Mouse (Mus musculus): ENCODE measurements around the gene Dvl1. TPM values are rescaled to one million over a fixed set of nuclear protein-coding genes. Genes with fewer than 3 reads are reported as not detected.
A peak's percentile ranks its signal among the peaks of the same experiment; 100 is the strongest.

The Dvl1 gene
- polyA plus RNA-seq, 1 experiment: 89.0 TPM

DNA sequence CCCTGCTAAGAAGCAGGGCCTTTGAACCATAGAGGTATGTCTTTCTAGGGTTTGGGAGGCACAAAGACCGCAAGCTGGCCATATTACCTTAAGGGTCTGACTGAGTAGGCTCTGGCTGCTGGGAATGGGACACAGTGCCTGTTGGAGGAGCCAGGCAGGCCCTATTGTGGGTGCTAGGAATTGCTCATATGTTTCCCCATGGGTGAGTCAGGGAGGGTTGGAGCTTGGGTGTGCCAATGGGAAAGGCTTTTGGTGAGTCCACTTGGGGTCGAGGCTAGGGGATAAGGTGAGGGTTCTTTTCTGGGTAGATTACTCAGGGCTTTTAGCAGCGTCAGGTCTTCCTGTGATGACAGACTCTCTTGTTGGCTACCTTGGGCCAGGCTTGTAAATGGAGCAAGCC, 4.2 kb downstream of the Dvl1 start:
- no peak for TF ChIP-seq GATA1 (IDR thresholded peaks at IDR 0.05; ENCODE audit: low read length)

- TF ChIP-seq GATA1 (IDR thresholded peaks at IDR 0.05; ENCODE audit: low read length): no peak
These were observed 4.8 kb downstream of the Dvl1 start for GRCm38 (mm10) chr4:155851951-155852411.

DNA sequence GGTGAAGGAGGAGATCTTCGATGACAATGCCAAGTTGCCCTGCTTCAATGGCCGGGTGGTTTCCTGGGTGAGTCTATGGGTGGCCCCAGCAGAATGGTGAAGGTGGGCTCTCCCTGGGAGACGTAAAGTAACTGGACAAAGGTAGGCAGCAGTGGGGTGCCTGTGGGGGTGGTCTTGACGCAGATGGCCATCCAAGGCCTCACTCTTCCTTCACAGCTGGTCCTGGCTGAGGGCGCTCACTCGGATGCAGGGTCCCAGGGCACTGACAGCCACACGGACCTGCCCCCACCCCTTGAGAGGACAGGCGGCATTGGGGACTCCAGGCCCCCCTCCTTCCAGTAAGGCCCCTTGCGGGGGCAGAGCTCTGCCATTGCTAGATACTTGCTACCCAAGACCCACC, 6.2 kb downstream of the Dvl1 start:
- TF ChIP-seq GATA1 (IDR thresholded peaks at IDR 0.05; ENCODE audit: low read length): no peak

- no peak for TF ChIP-seq GATA1 (IDR thresholded peaks at IDR 0.05; ENCODE audit: low read length)
These were observed 7.8 kb downstream of the Dvl1 start for GRCm38 (mm10) chr4:155854991-155855390.

GRCm38 (mm10) chr4:155856071-155856470, 8.9 kb downstream of the Dvl1 start:
- no peak for TF ChIP-seq GATA1 (IDR thresholded peaks at IDR 0.05; ENCODE audit: low read length)

DNA sequence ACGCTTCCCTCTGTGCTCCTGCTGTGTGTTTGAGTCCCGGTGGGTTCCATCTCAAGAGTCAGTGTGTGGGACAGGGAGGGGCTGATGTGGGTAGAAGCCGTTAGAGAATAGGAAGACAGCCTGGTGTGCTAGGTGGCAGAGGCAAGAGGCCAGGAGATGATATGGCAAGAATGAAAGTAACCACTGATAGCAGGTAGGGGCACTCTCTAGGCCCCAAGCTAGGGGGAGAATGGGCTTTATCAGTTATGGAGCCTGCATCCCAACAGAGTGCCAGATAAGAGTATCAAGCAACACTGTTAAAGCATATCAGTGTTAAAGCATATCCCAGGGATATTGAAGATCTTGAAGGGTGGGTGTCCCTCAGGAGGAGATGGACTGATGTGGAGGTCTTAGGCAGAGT, 9.7 kb downstream of the Dvl1 start:
- peak; percentile 8 for TF ChIP-seq GATA1 (IDR thresholded peaks at IDR 0.05; ENCODE audit: low read length)

DNA sequence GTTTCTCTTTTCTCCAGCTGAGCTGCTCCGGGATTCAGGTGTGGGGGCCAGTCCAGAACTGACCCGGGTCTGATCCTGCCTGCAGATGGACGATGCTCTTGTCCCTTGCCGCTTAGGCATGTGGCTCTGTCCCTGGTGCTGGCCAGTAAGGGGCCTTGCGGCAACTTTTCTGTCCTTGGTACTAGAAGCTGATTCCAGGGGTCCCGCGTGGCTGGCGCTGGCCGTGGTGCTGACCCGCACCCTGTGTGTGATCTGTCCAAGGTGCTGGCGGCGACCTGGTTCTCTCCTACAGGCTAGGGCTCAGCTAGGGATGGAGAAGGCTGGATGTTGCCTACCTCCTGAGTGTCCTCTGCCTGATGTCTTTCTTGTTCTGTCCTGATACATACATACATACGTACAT, 12.1 kb downstream of the Dvl1 start:
- TF ChIP-seq GATA1 (IDR thresholded peaks at IDR 0.05; ENCODE audit: low read length): no peak

GRCm38 (mm10) chr4:155861787-155862186, 14.6 kb downstream of the Dvl1 start:
- TF ChIP-seq GATA1 (IDR thresholded peaks at IDR 0.05; ENCODE audit: low read length): no peak

- TF ChIP-seq GATA1 (IDR thresholded peaks at IDR 0.05; ENCODE audit: low read length): no peak
These were observed 15.8 kb downstream of the Dvl1 start, which contains the start of gene Tas1r3 for GRCm38 (mm10) chr4:155863001-155863400. Gene Tas1r3 (minus strand): TSS chr4:155863362.

DNA sequence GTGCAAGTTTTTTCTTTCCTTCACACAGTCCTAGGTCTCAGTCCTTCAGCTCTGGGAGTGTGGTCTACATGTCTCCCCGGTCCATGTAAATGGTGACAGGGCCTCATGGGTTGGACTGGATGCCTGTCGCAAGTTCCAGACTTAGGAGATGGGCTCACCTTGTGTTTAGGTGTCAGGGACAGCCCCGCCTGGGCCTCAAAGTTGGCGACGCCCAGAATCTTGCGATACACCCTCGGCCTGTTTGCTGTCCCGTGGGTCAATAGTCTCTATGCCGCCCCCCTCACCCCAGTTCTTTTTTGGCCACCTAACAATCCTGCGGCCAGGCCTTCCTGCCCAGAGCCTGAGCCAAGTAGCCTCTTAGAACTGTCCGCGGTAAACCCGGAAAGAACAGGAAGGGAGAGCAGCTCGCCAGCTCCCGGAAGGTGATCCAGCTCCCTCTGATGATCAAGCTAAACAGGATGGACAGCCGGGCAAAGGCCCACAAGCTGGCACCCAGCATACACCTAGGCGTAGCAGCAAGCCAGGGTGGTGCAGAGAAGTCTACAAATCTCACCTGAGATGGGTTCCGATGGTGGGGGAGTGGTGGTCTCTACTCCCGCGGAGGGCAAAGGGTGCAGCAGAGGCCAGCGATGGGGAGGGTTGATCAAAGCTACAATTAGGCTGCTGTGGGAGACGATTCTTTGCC, 21.6 kb downstream of the Dvl1 start:
- no peak for TF ChIP-seq GATA1 (IDR thresholded peaks at IDR 0.05; ENCODE audit: low read length)

DNA sequence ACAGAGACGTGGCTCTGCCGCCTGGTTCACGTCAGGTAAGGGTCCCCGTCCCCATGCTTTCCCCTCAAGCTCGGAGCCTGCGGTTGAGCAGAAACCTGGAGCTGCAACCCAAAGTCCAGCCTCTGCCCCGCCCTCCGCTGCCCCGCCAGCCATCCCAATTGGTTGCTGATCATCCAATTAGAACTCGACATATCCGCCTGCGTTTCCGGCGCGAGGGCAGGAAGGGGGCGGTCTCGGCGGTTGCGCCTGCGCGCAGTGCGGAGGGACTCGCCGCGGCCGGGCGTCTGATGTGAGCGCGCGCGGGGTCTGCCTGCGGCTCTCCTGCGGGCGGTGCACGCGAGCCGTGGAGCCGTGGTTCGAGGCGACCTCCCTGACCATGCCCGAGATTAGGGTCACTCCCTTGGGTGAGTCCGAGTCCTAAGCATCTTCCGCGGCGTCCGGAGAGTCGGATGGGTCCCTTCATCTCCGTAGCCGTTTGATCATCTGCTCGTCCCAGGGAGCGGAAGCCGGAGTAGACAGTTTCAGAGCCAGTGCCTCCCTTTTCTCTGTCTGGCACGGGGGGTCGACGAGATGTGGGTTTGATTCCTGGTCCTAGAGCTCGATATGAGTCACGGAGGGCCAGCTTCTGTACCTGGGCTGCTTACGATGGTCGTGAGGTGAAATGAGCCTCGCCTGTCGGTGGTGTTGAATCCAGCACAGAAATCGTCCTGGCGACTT, 22.3 kb downstream of the Dvl1 start, which contains the start of the genes Cptp and Ints11:
TSS of gene Cptp (minus strand) at position 124 of the 717 bp plus-strand sequence.
TSS of gene Ints11 (plus strand) at position 230 of the 717 bp plus-strand sequence.
- TF ChIP-seq GATA1 (IDR thresholded peaks at IDR 0.05; ENCODE audit: low read length): no peak

- TF ChIP-seq GATA1 (IDR thresholded peaks at IDR 0.05; ENCODE audit: low read length): no peak
These were observed 24.2 kb downstream of the Dvl1 start for GRCm38 (mm10) chr4:155871404-155871803.

DNA sequence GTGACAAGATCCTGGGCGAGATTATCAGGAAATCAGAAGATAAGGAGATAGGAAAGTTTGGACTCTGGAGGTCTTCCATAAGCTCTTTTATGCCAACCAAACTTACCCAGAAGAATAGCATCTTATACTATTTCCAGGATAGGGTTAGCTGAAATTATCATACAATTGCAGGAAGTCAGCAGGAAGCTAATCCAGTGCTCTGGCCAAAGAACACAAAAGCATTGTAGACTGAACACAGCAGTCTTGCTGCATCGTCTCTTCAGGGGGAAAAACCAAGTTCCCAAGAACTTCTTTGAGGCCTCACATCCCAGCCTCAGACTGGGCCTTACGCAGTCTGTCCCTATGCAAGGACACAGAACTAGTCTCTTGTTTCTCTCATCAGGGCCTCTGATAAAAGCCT, 36.4 kb downstream of the Dvl1 start:
- no peak for TF ChIP-seq GATA1 (IDR thresholded peaks at IDR 0.05; ENCODE audit: low read length)

DNA sequence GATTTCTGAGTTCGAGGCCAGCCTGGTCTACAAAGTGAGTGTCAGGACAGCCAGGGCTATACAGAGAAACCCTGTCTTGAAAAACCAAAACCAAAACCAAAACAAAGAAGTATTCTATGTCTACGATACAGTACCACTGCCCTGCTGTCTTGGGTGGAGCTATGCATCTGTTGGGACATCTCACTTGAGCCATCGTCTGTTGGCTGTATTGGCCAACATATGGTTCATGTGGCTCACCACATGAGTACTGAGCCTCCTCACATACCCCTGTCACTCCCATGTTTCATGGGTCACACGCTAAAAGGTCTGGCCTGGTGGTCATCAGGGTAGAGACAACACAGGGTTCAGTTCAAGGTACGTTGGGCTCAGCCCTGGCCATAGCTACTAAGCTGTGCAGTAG, 39.1 kb downstream of the Dvl1 start:
- TF ChIP-seq GATA1 (IDR thresholded peaks at IDR 0.05; ENCODE audit: low read length): no peak

DNA sequence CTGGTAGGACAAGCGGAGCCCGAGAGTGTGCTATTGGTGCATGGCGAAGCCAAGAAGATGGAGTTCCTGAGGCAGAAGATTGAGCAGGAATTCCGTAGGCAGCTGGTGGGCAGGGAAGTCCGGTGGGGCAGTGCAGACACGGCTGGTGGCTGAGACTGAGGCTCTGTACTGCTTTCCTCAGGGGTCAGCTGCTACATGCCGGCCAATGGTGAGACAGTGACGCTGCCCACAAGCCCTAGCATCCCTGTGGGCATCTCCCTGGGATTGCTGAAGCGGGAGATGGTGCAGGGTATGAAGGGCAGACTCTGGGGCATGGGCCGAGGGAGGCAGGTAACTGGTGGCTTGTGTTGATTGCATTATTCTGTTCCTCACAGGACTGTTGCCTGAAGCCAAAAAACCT, 40.5 kb downstream of the Dvl1 start:
- TF ChIP-seq GATA1 (IDR thresholded peaks at IDR 0.05; ENCODE audit: low read length): no peak

DNA sequence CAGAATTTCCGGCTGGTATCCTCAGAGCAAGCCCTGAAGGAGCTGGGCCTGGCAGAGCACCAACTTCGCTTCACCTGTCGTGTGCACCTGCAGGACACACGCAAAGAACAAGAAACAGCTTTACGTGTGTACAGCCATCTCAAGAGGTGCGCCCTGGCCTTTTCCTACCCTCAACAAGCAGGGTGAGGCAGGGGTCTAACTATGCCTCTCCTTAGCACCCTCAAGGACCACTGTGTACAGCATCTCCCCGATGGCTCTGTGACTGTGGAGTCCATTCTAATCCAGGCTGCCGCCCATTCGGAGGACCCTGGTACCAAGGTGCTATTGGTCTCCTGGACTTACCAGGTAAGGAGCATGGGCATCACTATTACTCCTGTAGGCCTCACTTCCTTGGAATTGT, 41.0 kb downstream of the Dvl1 start:
- TF ChIP-seq GATA1 (IDR thresholded peaks at IDR 0.05; ENCODE audit: low read length): no peak

- no peak for TF ChIP-seq GATA1 (IDR thresholded peaks at IDR 0.05; ENCODE audit: low read length)
These were observed 42.1 kb downstream of the Dvl1 start for GRCm38 (mm10) chr4:155889316-155889715.

Measured in G1E-ER4 (cell line).